In genomic region chr1:64093018-64093417, GRCm38 (mm10) we compare ENCODE assay signal across 29 mouse cellular contexts. TPM values are rescaled to one million over a fixed set of nuclear protein-coding genes. Genes with fewer than 3 reads are reported as not detected.
DNase-seq lines count a peak whose midpoint lies in the region; ATAC-seq and TF ChIP-seq lines count a peak whose summit lies in the region.
"Had no signal": no experiment of that assay in that cellular context is flagged by ENCODE, and none has a peak within 500 bp of the region (broad histone marks: within the 10 kb centered on the region; RNA-seq: fewer than 3 reads in every experiment).

No protein-coding gene starts in this region.

- no peak for ATAC-seq in kidney, embryonic 16.5 days (ENCODE audit: low FRiP score, low TSS enrichment)
- no peak for ATAC-seq in lung, postnatal 0 days
- ATAC-seq: forebrain, embryonic 14.5 days; forebrain, postnatal 0 days; hindbrain, postnatal 0 days; inflammation-experienced regulatory T-cells, adult 6 months; Patski had no signal

- TF ChIP-seq CTCF in gastrocnemius, adult 2 months (IDR thresholded peaks at IDR 0.05): no peak
- TF ChIP-seq CTCF in kidney, adult 2 months (conservative IDR thresholded peaks at IDR 0.05; ENCODE audit: insufficient read depth, insufficient read length, low read depth, low read length): no peak
- TF ChIP-seq CTCF in lung, postnatal 0 days (IDR thresholded peaks at IDR 0.05): no peak

- TF ChIP-seq POLR2A in kidney, adult 2 months (IDR thresholded peaks at IDR 0.05; ENCODE audit: low read depth, low read length): no peak

- DNase-seq in gastrocnemius, adult 2 months: peak; percentile 31
- DNase-seq in gastrocnemius, adult 8-10 months (ENCODE audit: low spot score in 2 of 2): no peak
- DNase-seq in kidney, adult 2 months: peak; percentile 51
- DNase-seq in lung, postnatal 36 days: peak; percentile 36
- no peak for DNase-seq in lung, postnatal 0 days (ENCODE audit: low spot score)
- DNase-seq in right cerebral cortex, adult 2 months (ENCODE audit: low spot score in 2 of 2): no peak
- DNase-seq: adrenal gland, postnatal 10 days; adrenal gland, postnatal 36 days; B cell, adult 2 months; cerebellum, adult 11 months; cerebellum, adult 2 months; cerebellum, adult 9-11 months; cerebellum, postnatal 25 days; forebrain, postnatal 0 days; gastrocnemius, postnatal 14 days; heart, postnatal 10 days; heart, postnatal 4 days had no signal

- H3K36me3 ChIP-seq in kidney, adult 2 months (ENCODE audit: control insufficient read depth, insufficient read depth, low read length): no peaks in the 10 kb centered on the region
- H3K36me3 ChIP-seq in kidney, embryonic 16.5 days (ENCODE audit: insufficient read depth, low read length): no peaks in the 10 kb centered on the region
- no peaks in the 10 kb centered on the region for H3K36me3 ChIP-seq in lung, postnatal 0 days (ENCODE audit: insufficient read depth, low read length)
- H3K36me3 ChIP-seq: embryonic facial prominence, embryonic 12.5 days; embryonic facial prominence, embryonic 15.5 days; G1E; heart, embryonic 15.5 days had no signal

- peaks cover 22% of the 10 kb centered on the region for H3K4me1 ChIP-seq in kidney, adult 2 months (ENCODE audit: control insufficient read depth, insufficient read depth, low read length)
- peaks cover 32% of the 10 kb centered on the region for H3K4me1 ChIP-seq in kidney, embryonic 16.5 days (ENCODE audit: insufficient read depth, low read length)
- H3K4me1 ChIP-seq in lung, postnatal 0 days (ENCODE audit: insufficient read depth, low read depth, low read length): peaks cover 12% of the 10 kb centered on the region

- H3K4me2 ChIP-seq in kidney, embryonic 16.5 days (replicated peaks; ENCODE audit: low read depth, low read length): no peak overlapping the region
- no peak overlapping the region for H3K4me2 ChIP-seq in lung, postnatal 0 days (replicated peaks; ENCODE audit: low read depth, low read length)
- H3K4me2 ChIP-seq: embryonic facial prominence, embryonic 12.5 days; embryonic facial prominence, embryonic 15.5 days; heart, embryonic 12.5 days; heart, embryonic 15.5 days; hindbrain, embryonic 14.5 days had no signal

- no peaks in the 10 kb centered on the region for H3K27me3 ChIP-seq in kidney, adult 2 months (replicated peaks; ENCODE audit: control insufficient read depth, insufficient read depth, low read length)
- H3K27me3 ChIP-seq in kidney, embryonic 16.5 days (ENCODE audit: insufficient read depth, low read length): no peaks in the 10 kb centered on the region
- H3K27me3 ChIP-seq in lung, postnatal 0 days (replicated peaks; ENCODE audit: insufficient read depth, low read length): no peaks in the 10 kb centered on the region
- H3K27me3 ChIP-seq: CH12.LX; embryonic facial prominence, embryonic 12.5 days; embryonic facial prominence, embryonic 15.5 days; heart, embryonic 12.5 days; heart, embryonic 15.5 days; Patski had no signal

- intact Hi-C loops in gastrocnemius, adult 2 months (cut with DNase I): no loop called here

- no peak overlapping the region for H3K9ac ChIP-seq in kidney, embryonic 16.5 days (replicated peaks; ENCODE audit: low read length)
- no peak overlapping the region for H3K9ac ChIP-seq in lung, postnatal 0 days (replicated peaks; ENCODE audit: low read depth)
- H3K9ac ChIP-seq: embryonic facial prominence, embryonic 12.5 days; embryonic facial prominence, embryonic 15.5 days; forebrain, postnatal 0 days; heart, embryonic 12.5 days; heart, embryonic 15.5 days; hindbrain, embryonic 14.5 days had no signal

- H3K27ac ChIP-seq in gastrocnemius, adult 2 months: peak overlapping the region; percentile 61
- H3K27ac ChIP-seq in kidney, adult 2 months (ENCODE audit: insufficient read depth, low read depth, low read length): no peak overlapping the region
- H3K27ac ChIP-seq in kidney, embryonic 16.5 days (ENCODE audit: low read length): no peak overlapping the region
- no peak overlapping the region for H3K27ac ChIP-seq in lung, postnatal 0 days (ENCODE audit: low read length)
- H3K27ac ChIP-seq: embryonic facial prominence, embryonic 12.5 days; embryonic facial prominence, embryonic 15.5 days; heart, embryonic 15.5 days; hindbrain, embryonic 14.5 days; hindbrain, postnatal 0 days had no signal

- no peak for TF ChIP-seq EP300 in lung, postnatal 0 days (IDR thresholded peaks at IDR 0.05)

- H3K4me3 ChIP-seq in gastrocnemius, adult 2 months: no peak overlapping the region
- no peak overlapping the region for H3K4me3 ChIP-seq in kidney, adult 2 months (ENCODE audit: insufficient read depth, low read depth, low read length)
- no peak overlapping the region for H3K4me3 ChIP-seq in kidney, embryonic 16.5 days (ENCODE audit: low read length)
- no peak overlapping the region for H3K4me3 ChIP-seq in lung, postnatal 0 days (ENCODE audit: low read depth, low read length)
- H3K4me3 ChIP-seq: embryonic facial prominence, embryonic 12.5 days; embryonic facial prominence, embryonic 15.5 days; heart, embryonic 12.5 days; heart, embryonic 15.5 days had no signal

- H3K9me3 ChIP-seq in kidney, embryonic 16.5 days (ENCODE audit: low read length): no peaks in the 10 kb centered on the region
- no peaks in the 10 kb centered on the region for H3K9me3 ChIP-seq in lung, postnatal 0 days (ENCODE audit: low read length)
- H3K9me3 ChIP-seq: embryonic facial prominence, embryonic 12.5 days; embryonic facial prominence, embryonic 15.5 days; G1E; heart, embryonic 12.5 days; heart, embryonic 15.5 days had no signal

- 76% methylated on average over 5 of the region's 5 CpGs for WGBS in kidney, adult 2 months
- 85% methylated on average over 5 of the region's 5 CpGs for WGBS in kidney, embryonic 16.5 days
- 87% methylated on average over 5 of the region's 5 CpGs for WGBS in lung, postnatal 0 days

RNA-seq across cellular contexts. Expression of gene Klf7, which starts 29.1 kb away (rescaled TPM):
- total RNA-seq in gastrocnemius, adult 2 months (2021): 10 to 100 TPM in 1 of 2 experiments, 1 to 10 TPM in 1; 7.6 to 12.6 TPM
- 1 to 10 TPM; 4.6 to 7.0 (median 5.4) TPM for total RNA-seq in gastrocnemius, adult 8-10 months (2022)
- polyA plus RNA-seq in kidney, adult 2 months (2012; rRNA removed): 6.9 and 7.2 TPM in 2 replicates
- polyA plus RNA-seq in kidney, embryonic 16.5 days (2015; fragmentation: Nextera tagmentation; extraction: Ambion mirVana): 23.6 and 26.8 TPM in 2 replicates
- 40.9 and 47.9 TPM in 2 replicates for polyA plus RNA-seq in lung, postnatal 0 days (2015; fragmentation: Nextera tagmentation; extraction: Ambion mirVana)
- polyA plus RNA-seq: G1E had no signal

Comparison
In these comparisons a context has a peak if more than half of its experiments do, and no peak if none do; other contexts are left out.
1. DNase-seq: peak in gastrocnemius, adult 2 months (single experiment), kidney, adult 2 months (single experiment) and lung, postnatal 36 days (single experiment); none in gastrocnemius, adult 8-10 months (0 of 2), lung, postnatal 0 days (single experiment) and right cerebral cortex, adult 2 months (0 of 2).